Mouse (Mus musculus) hindbrain, embryonic 12.5 days (tissue): ENCODE measurements around the gene Lhx2. TPM values are rescaled to one million over a fixed set of nuclear protein-coding genes. Genes with fewer than 3 reads are reported as not detected.
A peak's percentile ranks its signal among the peaks of the same experiment; 100 is the strongest.

Experiments used
- ATAC-seq: fragments of 200-750 bp; cut with Nextera tagmentation; 2 replicates; pipeline ENCODE4 v1.8.0; 2017; ENCODE audit warnings: moderate TSS enrichment; ENCODE audit not compliant: low FRiP score
- H3K27ac ChIP-seq: fragments of 300-500 bp; sonication (generic); 2 replicates; pipeline ENCODE4 v1.5.1; 2016; ENCODE audit warnings: mild to moderate bottlenecking
- H3K27me3 ChIP-seq: fragments of 300-500 bp; sonication (generic); 2 replicates; pipeline ENCODE4 v1.6.1; 2016; ENCODE audit warnings: mild to moderate bottlenecking
- H3K36me3 ChIP-seq: fragments of 300-500 bp; sonication (generic); 2 replicates; pipeline ENCODE4 v1.6.1; 2016; ENCODE audit warnings: mild to moderate bottlenecking
- H3K4me1 ChIP-seq: fragments of 300-500 bp; sonication (generic); 2 replicates; pipeline ENCODE4 v1.6.1; 2016
- H3K4me2 ChIP-seq: fragments of 300-500 bp; sonication (generic); replicated peaks from 2 replicates; pipeline ENCODE4 v1.6.1; 2016; ENCODE audit warnings: mild to moderate bottlenecking
- H3K4me3 ChIP-seq: fragments of 300-500 bp; sonication (generic); 2 replicates; pipeline ENCODE4 v1.5.1; 2016; ENCODE audit warnings: mild to moderate bottlenecking
- H3K9ac ChIP-seq: fragments of 300-500 bp; sonication (generic); 2 replicates; pipeline ENCODE4 v1.6.1; 2016; ENCODE audit warnings: mild to moderate bottlenecking, moderate library complexity
- H3K9me3 ChIP-seq: fragments of 300-500 bp; sonication (generic); replicated peaks from 2 replicates; pipeline ENCODE4 v1.6.1; 2016; ENCODE audit warnings: mild to moderate bottlenecking
- WGBS: fragments of 180-500 bp; shearing (Covaris S2); methylation state at CpG from one replicate; pipeline ENCODE4 v1.1.7; 2016; 5-methylcytosine and 5-hydroxymethylcytosine counted together
- polyA plus RNA-seq: library from polyadenylated mRNA; unstranded; fragments of >200 nt; fragmentation: Nextera tagmentation; extraction: Ambion mirVana; gene quantifications from 2 replicates; pipeline ENCODE4 v1.2.1, GENCODE M21; 2016

Gene Lhx2
- 31.0 and 31.2 TPM in 2 replicates for polyA plus RNA-seq

- peaks cover 93% of the 10 kb centered on the region for H3K27me3 ChIP-seq
- H3K4me3 ChIP-seq = peak within 1 kb of the TSS; percentile 43
- H3K4me1 ChIP-seq = peaks cover 20% of the 10 kb centered on the region
- H3K9me3 ChIP-seq = no peaks in the 10 kb centered on the region
- H3K36me3 ChIP-seq = no peaks in the 10 kb centered on the region
- H3K9ac ChIP-seq = peak within 1 kb of the TSS; percentile 67
- 2% methylated on average over 39 of the region's 92 CpGs for WGBS
- H3K27ac ChIP-seq = peak within 1 kb of the TSS; percentile 76
- peak; percentile 62 for ATAC-seq
- H3K4me2 ChIP-seq = peak within 1 kb of the TSS; percentile 66
Measured at GRCm38 (mm10) chr2:38338990-38339909, at the start of gene Lhx2. TSS of gene Lhx2 (plus strand) at chr2:38339281.

- ATAC-seq = no peak
- H3K4me1 ChIP-seq = peaks cover 5% of the 10 kb centered on the region
- WGBS = 89% methylated on average over 1 of the region's 1 CpGs
Measured at GRCm38 (mm10) chr2:38291526-38291925, 47.6 kb upstream of the Lhx2 start.

GRCm38 (mm10) chr2:38295939-38296338 is 43.1 kb upstream of the Lhx2 start:
- H3K36me3 ChIP-seq = no peaks in the 10 kb centered on the region
- no peak overlapping the region for H3K27ac ChIP-seq
- no peak overlapping the region for H3K4me3 ChIP-seq
- no peak overlapping the region for H3K4me2 ChIP-seq
- no peak for ATAC-seq
- H3K4me1 ChIP-seq = no peaks in the 10 kb centered on the region
- H3K9me3 ChIP-seq = no peaks in the 10 kb centered on the region
- no peak overlapping the region for H3K9ac ChIP-seq
- 92% methylated on average over 4 of the region's 4 CpGs for WGBS
- H3K27me3 ChIP-seq = no peaks in the 10 kb centered on the region

More at GRCm38 (mm10) chr2:38291526-38291925, 47.6 kb upstream of the Lhx2 start:
- Histone ChIP-seq H3K36me3 (no peaks in the 10 kb centered on the region), H3K4me2 (no peak overlapping the region), H3K27me3 (no peaks in the 10 kb centered on the region), H3K9me3 (no peaks in the 10 kb centered on the region), H3K27ac (no peak overlapping the region), H3K4me3 (no peak overlapping the region), H3K9ac (no peak overlapping the region)

- Histone ChIP-seq H3K27me3 (no peaks in the 10 kb centered on the region; the same call in none of the 2 replicates), H3K36me3 (no peaks in the 10 kb centered on the region), H3K4me2 (no peak overlapping the region), H3K9me3 (no peaks in the 10 kb centered on the region), H3K4me1 (no peaks in the 10 kb centered on the region), H3K4me3 (no peak overlapping the region), H3K9ac (no peak overlapping the region), H3K27ac (no peak overlapping the region)
- 80% methylated on average over 2 of the region's 2 CpGs for whole genome bisulfite sequencing
- no peak for ATAC-seq
Measured at GRCm38 (mm10) chr2:38300941-38301340, 38.1 kb upstream of the Lhx2 start.

GRCm38 (mm10) chr2:38305152-38305551 is 33.9 kb upstream of the Lhx2 start:
- ATAC-seq = no peak
- H3K36me3 ChIP-seq = no peaks in the 10 kb centered on the region
- no peaks in the 10 kb centered on the region for H3K4me1 ChIP-seq
- H3K27ac ChIP-seq = no peak overlapping the region
- no peak overlapping the region for H3K4me3 ChIP-seq
- no peaks in the 10 kb centered on the region; the same call in none of the 2 replicates for H3K27me3 ChIP-seq
- H3K9me3 ChIP-seq = no peaks in the 10 kb centered on the region
- H3K4me2 ChIP-seq = no peak overlapping the region
- no peak overlapping the region for H3K9ac ChIP-seq
- 85% methylated on average over 1 of the region's 1 CpGs for WGBS

- Histone ChIP-seq H3K27ac (no peak overlapping the region), H3K9ac (no peak overlapping the region), H3K4me2 (no peak overlapping the region), H3K4me1 (no peaks in the 10 kb centered on the region), H3K36me3 (no peaks in the 10 kb centered on the region), H3K27me3 (peaks cover 17% of the 10 kb centered on the region; the same call in 1 of the 2 replicates), H3K4me3 (no peak overlapping the region), H3K9me3 (no peaks in the 10 kb centered on the region)
- ATAC-seq = no peak
- WGBS = 50% methylated on average over 3 of the region's 3 CpGs
Measured at GRCm38 (mm10) chr2:38312921-38313320, 26.2 kb upstream of the Lhx2 start.

- no peak for ATAC-seq
- peaks cover 17% of the 10 kb centered on the region; the same call in 1 of the 2 replicates for H3K27me3 ChIP-seq
- no peak overlapping the region for H3K4me3 ChIP-seq
Measured at GRCm38 (mm10) chr2:38313399-38313798, 25.7 kb upstream of the Lhx2 start.

GRCm38 (mm10) chr2:38319086-38319485 is 20.0 kb upstream of the Lhx2 start:
- WGBS = 88% methylated on average over 11 of the region's 11 CpGs
- H3K4me2 ChIP-seq = no peak overlapping the region
- H3K27me3 ChIP-seq = 0 out of 2 replicates have a peak, but pooled peaks cover 4% of the 10 kb centered on the region
- H3K4me3 ChIP-seq = no peak overlapping the region
- no peaks in the 10 kb centered on the region for H3K4me1 ChIP-seq
- no peak overlapping the region for H3K27ac ChIP-seq
- no peaks in the 10 kb centered on the region for H3K9me3 ChIP-seq
- H3K9ac ChIP-seq = no peak overlapping the region
- ATAC-seq = no peak
- H3K36me3 ChIP-seq = no peaks in the 10 kb centered on the region

More at GRCm38 (mm10) chr2:38313399-38313798, 25.7 kb upstream of the Lhx2 start:
- H3K4me1 ChIP-seq = no peaks in the 10 kb centered on the region
- H3K36me3 ChIP-seq = no peaks in the 10 kb centered on the region
- 58% methylated on average over 3 of the region's 3 CpGs for WGBS
- H3K9me3 ChIP-seq = no peaks in the 10 kb centered on the region
- no peak overlapping the region for H3K27ac ChIP-seq
- no peak overlapping the region for H3K4me2 ChIP-seq
- H3K9ac ChIP-seq = no peak overlapping the region

GRCm38 (mm10) chr2:38320911-38321310 is 18.2 kb upstream of the Lhx2 start:
- no peak for ATAC-seq
- H3K4me3 ChIP-seq = no peak overlapping the region
- peaks cover 10% of the 10 kb centered on the region; the same call in 1 of the 2 replicates for H3K27me3 ChIP-seq
- no peaks in the 10 kb centered on the region for H3K4me1 ChIP-seq
- WGBS = 74% methylated on average over 4 of the region's 4 CpGs
- H3K4me2 ChIP-seq = no peak overlapping the region
- H3K9me3 ChIP-seq = no peaks in the 10 kb centered on the region
- H3K36me3 ChIP-seq = no peaks in the 10 kb centered on the region
- H3K9ac ChIP-seq = no peak overlapping the region
- no peak overlapping the region for H3K27ac ChIP-seq

GRCm38 (mm10) chr2:38323380-38323779 is 15.7 kb upstream of the Lhx2 start:
- no peaks in the 10 kb centered on the region for H3K9me3 ChIP-seq

GRCm38 (mm10) chr2:38326671-38327070 is 12.4 kb upstream of the Lhx2 start:
- no peak overlapping the region for H3K9ac ChIP-seq
- H3K27me3 ChIP-seq = peaks cover 28% of the 10 kb centered on the region
- H3K27ac ChIP-seq = no peak overlapping the region
- no peak overlapping the region for H3K4me2 ChIP-seq
- no peaks in the 10 kb centered on the region for H3K36me3 ChIP-seq
- WGBS = 76% methylated on average over 1 of the region's 1 CpGs
- no peaks in the 10 kb centered on the region for H3K9me3 ChIP-seq
- no peak overlapping the region for H3K4me3 ChIP-seq
- no peak for ATAC-seq
- H3K4me1 ChIP-seq = no peaks in the 10 kb centered on the region

More at GRCm38 (mm10) chr2:38323380-38323779, 15.7 kb upstream of the Lhx2 start:
- Histone ChIP-seq H3K36me3 (no peaks in the 10 kb centered on the region), H3K27me3 (peaks cover 18% of the 10 kb centered on the region), H3K4me2 (no peak overlapping the region), H3K4me1 (no peaks in the 10 kb centered on the region), H3K27ac (no peak overlapping the region), H3K4me3 (no peak overlapping the region), H3K9ac (no peak overlapping the region)
- 64% methylated on average over 8 of the region's 8 CpGs for WGBS
- ATAC-seq = no peak

- H3K4me2 ChIP-seq = no peak overlapping the region
- peaks cover 9% of the 10 kb centered on the region for H3K4me1 ChIP-seq
- H3K27ac ChIP-seq = no peak overlapping the region
- H3K9ac ChIP-seq = no peak overlapping the region
- no peaks in the 10 kb centered on the region for H3K36me3 ChIP-seq
- no peak for ATAC-seq
- WGBS = 57% methylated on average over 7 of the region's 7 CpGs
- peaks cover 71% of the 10 kb centered on the region for H3K27me3 ChIP-seq
- H3K9me3 ChIP-seq = no peaks in the 10 kb centered on the region
- H3K4me3 ChIP-seq = no peak overlapping the region
Measured at GRCm38 (mm10) chr2:38333586-38334119, 5.4 kb upstream of the Lhx2 start.
